Mouse (Mus musculus): ENCODE results near the gene Actr10. TPM values are rescaled to one million over a fixed set of nuclear protein-coding genes. Genes with fewer than 3 reads are reported as not detected.

The Actr10 gene
- total RNA-seq, 2 experiments from 2014 or later, result 205 to 206 TPM

Other genes with a start within 250 kb of the Actr10 start
- gene Frmd6, start 112.3 kb upstream of the Actr10 start, total RNA-seq (2021), result 100 to 1,000 TPM in 1 of 2 experiments, 10 to 100 TPM in 1; 53.2 to 139 TPM
- 100 to 1,000 TPM; 366 to 395 TPM for gene Psma3, start 36.8 kb downstream of the Actr10 start, total RNA-seq (2021)
- gene Arid4a, start 78.1 kb downstream of the Actr10 start, total RNA-seq (2021), result 10 to 100 TPM; 21.2 to 22.3 TPM
- 10 to 100 TPM in 1 of 2 experiments, 1 to 10 TPM in 1; 3.7 to 12.3 TPM for gene Tomm20l, start 173.6 kb downstream of the Actr10 start, total RNA-seq (2021)
- gene Timm9, start 198.8 kb downstream of the Actr10 start, total RNA-seq (2021), result 10 to 100 TPM; 50.3 to 56.3 TPM
- 1 to 10 TPM; 9.1 to 9.3 TPM for gene 2700049A03Rik, start 199.0 kb downstream of the Actr10 start, total RNA-seq (2021)